Mouse (Mus musculus) lung, embryonic 15.5 days (tissue): ENCODE data around the gene Cd44. TPM values are rescaled to one million over a fixed set of nuclear protein-coding genes. Genes with fewer than 3 reads are reported as not detected.

ENCODE experiments used
- ATAC-seq: fragments of 200-750 bp; cut with Nextera tagmentation; 2 replicates; pipeline ENCODE4 v1.8.0; 2017; ENCODE audit warnings: moderate number of reproducible peaks, borderline replicate concordance; ENCODE audit not compliant: low FRiP score, low TSS enrichment; ENCODE audit errors: extremely low read depth
- H3K27ac ChIP-seq: fragments of 300-500 bp; sonication (generic); 2 replicates; pipeline ENCODE4 v1.5.1; 2015; ENCODE audit warnings: moderate library complexity, mild to moderate bottlenecking, inconsistent platforms
- H3K27me3 ChIP-seq: fragments of 300-500 bp; sonication (generic); 2 replicates; pipeline ENCODE4 v1.6.1; 2015; ENCODE audit warnings: inconsistent platforms
- H3K36me3 ChIP-seq: fragments of 300-500 bp; sonication (generic); 2 replicates; pipeline ENCODE4 v1.6.1; 2015; ENCODE audit warnings: inconsistent platforms
- H3K4me1 ChIP-seq: fragments of 300-500 bp; sonication (generic); 2 replicates; pipeline ENCODE4 v1.6.1; 2015; ENCODE audit warnings: inconsistent platforms
- H3K4me2 ChIP-seq: fragments of 300-500 bp; sonication (generic); 2 replicates; pipeline ENCODE4 v1.6.1; 2015; ENCODE audit warnings: inconsistent platforms, mild to moderate bottlenecking, moderate library complexity
- H3K4me3 ChIP-seq: fragments of 300-500 bp; sonication (generic); 2 replicates; pipeline ENCODE4 v1.5.1; 2015; ENCODE audit warnings: mild to moderate bottlenecking, inconsistent platforms
- H3K9ac ChIP-seq: fragments of 300-500 bp; sonication (generic); 2 replicates; pipeline ENCODE4 v1.6.1; 2015; ENCODE audit warnings: inconsistent platforms
- H3K9me3 ChIP-seq: fragments of 300-500 bp; sonication (generic); 2 replicates; pipeline ENCODE4 v1.6.1; 2016; ENCODE audit warnings: inconsistent platforms
- WGBS: fragments of 180-500 bp; shearing (Covaris S2); methylation state at CpG from one replicate; pipeline ENCODE4 v1.1.7; 2015; 5-methylcytosine and 5-hydroxymethylcytosine counted together
- polyA plus RNA-seq: library from polyadenylated mRNA; unstranded; fragments of >200 nt; fragmentation: Nextera tagmentation; extraction: Ambion mirVana; gene quantifications from 2 replicates; pipeline ENCODE4 v1.2.1, GENCODE M21; 2015

Gene Cd44
- polyA plus RNA-seq, 1 experiment from 2014 or later = 30.9 TPM

- H3K36me3 ChIP-seq = no peaks in the 10 kb centered on the region
- H3K27ac ChIP-seq = no peak overlapping the region
- no peaks in the 10 kb centered on the region for H3K27me3 ChIP-seq
- ATAC-seq = no peak
- H3K4me1 ChIP-seq = peaks cover 13% of the 10 kb centered on the region; the same call in 1 of the 2 replicates
- H3K4me3 ChIP-seq = no peak overlapping the region
- 46% methylated on average over 2 of the region's 2 CpGs for WGBS
- H3K9me3 ChIP-seq = no peaks in the 10 kb centered on the region
- H3K9ac ChIP-seq = no peak overlapping the region
- H3K4me2 ChIP-seq = no peak overlapping the region
Measured at GRCm38 (mm10) chr2:102912951-102913350, 11.5 kb upstream of the Cd44 start.

GRCm38 (mm10) chr2:102912469-102912868 lies 11.0 kb upstream of the Cd44 start:
- ATAC-seq = no peak
- no peak overlapping the region for H3K9ac ChIP-seq
- no peaks in the 10 kb centered on the region for H3K9me3 ChIP-seq
- no peak overlapping the region for H3K4me3 ChIP-seq
- H3K36me3 ChIP-seq = no peaks in the 10 kb centered on the region
- WGBS = 54% methylated on average over 3 of the region's 3 CpGs
- H3K4me2 ChIP-seq = no peak overlapping the region
- no peaks in the 10 kb centered on the region for H3K27me3 ChIP-seq
- peaks cover 13% of the 10 kb centered on the region; the same call in 1 of the 2 replicates for H3K4me1 ChIP-seq
- no peak overlapping the region for H3K27ac ChIP-seq

- 78% methylated on average over 1 of the region's 1 CpGs for WGBS
- H3K9ac ChIP-seq = no peak overlapping the region
- ATAC-seq = no peak
- no peaks in the 10 kb centered on the region for H3K9me3 ChIP-seq
- no peak overlapping the region for H3K27ac ChIP-seq
- H3K4me2 ChIP-seq = no peak overlapping the region
- H3K4me3 ChIP-seq = no peak overlapping the region
- peaks cover 5% of the 10 kb centered on the region; the same call in 1 of the 2 replicates for H3K4me1 ChIP-seq
- H3K36me3 ChIP-seq = no peaks in the 10 kb centered on the region
- H3K27me3 ChIP-seq = no peaks in the 10 kb centered on the region
Measured at GRCm38 (mm10) chr2:102909403-102909802, 7.9 kb upstream of the Cd44 start.

GRCm38 (mm10) chr2:102905604-102906003 lies 4.1 kb upstream of the Cd44 start:
- WGBS = 59% methylated on average over 3 of the region's 3 CpGs
- H3K9me3 ChIP-seq = no peaks in the 10 kb centered on the region
- ATAC-seq = no peak
- H3K4me2 ChIP-seq = no peak overlapping the region
- H3K9ac ChIP-seq = no peak overlapping the region
- H3K27me3 ChIP-seq = no peaks in the 10 kb centered on the region
- peaks cover 8% of the 10 kb centered on the region; the same call in 1 of the 2 replicates for H3K4me1 ChIP-seq
- no peak overlapping the region for H3K4me3 ChIP-seq
- no peak overlapping the region for H3K27ac ChIP-seq
- no peaks in the 10 kb centered on the region for H3K36me3 ChIP-seq

GRCm38 (mm10) chr2:102901828-102902223 lies 361 bp upstream of the Cd44 start:
- no peaks in the 10 kb centered on the region for H3K36me3 ChIP-seq
- H3K9me3 ChIP-seq = no peaks in the 10 kb centered on the region
- H3K27ac ChIP-seq = peak overlapping the region; percentile 63
- WGBS = 28% methylated on average over 3 of the region's 3 CpGs
- peak overlapping the region; percentile 73 for H3K4me2 ChIP-seq
- H3K9ac ChIP-seq = peak overlapping the region; percentile 53; the same call in 1 of the 2 replicates
- no peaks in the 10 kb centered on the region for H3K27me3 ChIP-seq
- no peak; the same call in 1 of the 2 replicates for ATAC-seq
- peak overlapping the region; percentile 56 for H3K4me3 ChIP-seq
- H3K4me1 ChIP-seq = peaks cover 28% of the 10 kb centered on the region

GRCm38 (mm10) chr2:102900230-102900721 lies 1.2 kb downstream of the Cd44 start:
- Histone ChIP-seq H3K27me3 (no peaks in the 10 kb centered on the region), H3K4me2 (peak overlapping the region; percentile 73), H3K27ac (peak overlapping the region; percentile 63), H3K4me1 (peaks cover 32% of the 10 kb centered on the region), H3K36me3 (no peaks in the 10 kb centered on the region), H3K9ac (peak overlapping the region; percentile 53), H3K9me3 (no peaks in the 10 kb centered on the region), H3K4me3 (peak overlapping the region; percentile 56)
- no peak for ATAC-seq
- WGBS = 46% methylated on average over 7 of the region's 7 CpGs

GRCm38 (mm10) chr2:102899238-102899637 lies 2.2 kb downstream of the Cd44 start:
- no peak for ATAC-seq
- no peak overlapping the region; the same call in 1 of the 2 replicates for H3K27ac ChIP-seq
- no peaks in the 10 kb centered on the region for H3K36me3 ChIP-seq
- peak overlapping the region; percentile 73 for H3K4me2 ChIP-seq
- no peaks in the 10 kb centered on the region for H3K9me3 ChIP-seq
- 58% methylated on average over 3 of the region's 3 CpGs for WGBS
- peak overlapping the region; percentile 22; the same call in 1 of the 2 replicates for H3K9ac ChIP-seq
- H3K4me3 ChIP-seq = peak overlapping the region; percentile 56
- peaks cover 32% of the 10 kb centered on the region for H3K4me1 ChIP-seq
- no peaks in the 10 kb centered on the region for H3K27me3 ChIP-seq

- H3K27ac ChIP-seq = no peak overlapping the region
- H3K4me1 ChIP-seq = peaks cover 32% of the 10 kb centered on the region
- H3K9ac ChIP-seq = no peak overlapping the region
- H3K4me2 ChIP-seq = peak overlapping the region; percentile 73
- peak overlapping the region; percentile 56 for H3K4me3 ChIP-seq
- 55% methylated on average over 3 of the region's 3 CpGs for WGBS
- no peaks in the 10 kb centered on the region for H3K27me3 ChIP-seq
- no peaks in the 10 kb centered on the region for H3K36me3 ChIP-seq
- no peaks in the 10 kb centered on the region for H3K9me3 ChIP-seq
- no peak for ATAC-seq
Measured at GRCm38 (mm10) chr2:102898585-102898984, 2.9 kb downstream of the Cd44 start.

- H3K9ac ChIP-seq = no peak overlapping the region
- 61% methylated on average over 8 of the region's 8 CpGs for WGBS
- no peak overlapping the region for H3K4me2 ChIP-seq
- H3K36me3 ChIP-seq = no peaks in the 10 kb centered on the region
- H3K9me3 ChIP-seq = no peaks in the 10 kb centered on the region
- ATAC-seq = no peak
- no peaks in the 10 kb centered on the region for H3K27me3 ChIP-seq
- no peak overlapping the region for H3K27ac ChIP-seq
- peaks cover 31% of the 10 kb centered on the region for H3K4me1 ChIP-seq
- no peak overlapping the region for H3K4me3 ChIP-seq
Measured at GRCm38 (mm10) chr2:102896154-102896553, 5.3 kb downstream of the Cd44 start.

GRCm38 (mm10) chr2:102895197-102895596 lies 6.3 kb downstream of the Cd44 start:
- peaks cover 23% of the 10 kb centered on the region for H3K4me1 ChIP-seq
- no peak overlapping the region for H3K4me2 ChIP-seq
- no peak for ATAC-seq
- WGBS = 65% methylated on average over 1 of the region's 1 CpGs
- H3K4me3 ChIP-seq = no peak overlapping the region
- no peak overlapping the region for H3K9ac ChIP-seq
- no peaks in the 10 kb centered on the region for H3K9me3 ChIP-seq
- H3K27me3 ChIP-seq = no peaks in the 10 kb centered on the region
- H3K36me3 ChIP-seq = no peaks in the 10 kb centered on the region
- no peak overlapping the region for H3K27ac ChIP-seq

- Histone ChIP-seq H3K27me3 (no peaks in the 10 kb centered on the region), H3K4me3 (no peak overlapping the region), H3K9me3 (no peaks in the 10 kb centered on the region), H3K4me2 (no peak overlapping the region), H3K4me1 (peaks cover 20% of the 10 kb centered on the region), H3K27ac (no peak overlapping the region), H3K36me3 (no peaks in the 10 kb centered on the region), H3K9ac (no peak overlapping the region)
- 61% methylated on average over 4 of the region's 4 CpGs for WGBS
- ATAC-seq = no peak
Measured at GRCm38 (mm10) chr2:102894785-102895184, 6.7 kb downstream of the Cd44 start.

- Histone ChIP-seq H3K27me3 (no peaks in the 10 kb centered on the region), H3K9me3 (no peaks in the 10 kb centered on the region), H3K27ac (no peak overlapping the region), H3K4me1 (peaks cover 11% of the 10 kb centered on the region; the same call in 1 of the 2 replicates), H3K36me3 (no peaks in the 10 kb centered on the region), H3K4me2 (no peak overlapping the region), H3K9ac (no peak overlapping the region), H3K4me3 (no peak overlapping the region)
- WGBS = 22% methylated on average over 3 of the region's 3 CpGs
- no peak for ATAC-seq
Measured at GRCm38 (mm10) chr2:102888688-102889225, 12.7 kb downstream of the Cd44 start.
